ENCODE assay signal across 8 mouse cellular contexts in the genomic region with DNA sequence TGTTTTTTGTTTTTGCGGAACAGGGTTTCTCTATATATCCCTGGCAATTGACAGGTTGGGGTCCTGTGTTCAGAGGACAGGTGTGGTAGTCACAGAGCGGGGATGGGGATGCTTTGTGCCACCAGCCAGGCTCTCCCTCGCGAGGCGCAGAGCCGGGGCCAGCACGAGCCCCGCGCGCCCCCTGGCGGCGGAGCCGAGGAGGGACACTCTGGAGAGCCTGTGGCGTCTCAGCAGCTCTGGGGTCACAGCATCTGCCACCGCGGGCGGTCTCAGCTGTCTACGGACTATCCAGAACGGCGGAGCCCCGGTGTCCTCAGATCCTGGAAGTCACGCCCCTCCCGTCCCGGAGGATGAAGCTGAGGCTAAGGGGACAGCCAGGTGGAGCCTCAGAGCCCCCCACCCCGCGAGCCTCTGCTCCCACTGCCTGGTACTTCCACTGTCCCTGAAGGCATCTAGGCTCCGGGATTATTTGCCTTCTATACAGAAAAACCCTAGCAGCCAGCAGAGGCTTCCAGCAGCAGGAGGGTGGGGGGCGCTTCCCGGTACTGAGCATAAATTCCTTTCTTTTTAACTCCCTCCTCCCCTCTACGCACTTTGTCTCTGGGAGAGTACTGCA.
DNase-seq lines count a peak whose midpoint lies in the region; ATAC-seq and TF ChIP-seq lines count a peak whose summit lies in the region.

No protein-coding gene starts in this region.

- peak; percentile 92 for DNase-seq in ES-CJ7 (ENCODE audit: low read depth, low spot score)
- peak; percentile 53 for DNase-seq in c-Kit-positive CD71-positive TER-119-negative erythroid progenitor cells, embryonic 14.5 days (ENCODE audit: low read depth)
- peak; percentile 83 for DNase-seq in kidney, postnatal 14 days

- H3K9ac ChIP-seq in forebrain, embryonic 12.5 days: peak overlapping the region; percentile 30; the same call in 1 of the 2 replicates
- H3K9ac ChIP-seq in heart, embryonic 16.5 days (ENCODE audit: low read length): peak overlapping the region; percentile 50; the same call in 1 of the 2 replicates
- no peak overlapping the region for H3K9ac ChIP-seq in liver, embryonic 16.5 days (ENCODE audit: low read depth, low read length)
- no peak overlapping the region for H3K9ac ChIP-seq in neural tube, embryonic 12.5 days

- no peak overlapping the region for H3K27ac ChIP-seq in forebrain, embryonic 12.5 days
- no peak overlapping the region for H3K27ac ChIP-seq in heart, embryonic 16.5 days (ENCODE audit: low read length)
- no peak overlapping the region for H3K27ac ChIP-seq in liver, embryonic 16.5 days (ENCODE audit: low read length)
- no peak overlapping the region for H3K27ac ChIP-seq in neural tube, embryonic 12.5 days
- H3K27ac ChIP-seq in testis, adult 2 months (ENCODE audit: control insufficient read depth, insufficient read depth, low read depth, low read length): no peak overlapping the region

- TF ChIP-seq POLR2A in testis, adult 2 months (IDR thresholded peaks at IDR 0.05; ENCODE audit: control insufficient read depth, low read depth, low read length): peak; percentile 33; the same call in 1 of the 2 replicates

- H3K36me3 ChIP-seq in forebrain, embryonic 12.5 days (replicated peaks): no peaks in the 10 kb centered on the region
- no peaks in the 10 kb centered on the region for H3K36me3 ChIP-seq in heart, embryonic 16.5 days (ENCODE audit: control insufficient read depth, insufficient read depth)
- H3K36me3 ChIP-seq in liver, embryonic 16.5 days (ENCODE audit: control insufficient read depth, insufficient read depth): no peaks in the 10 kb centered on the region
- H3K36me3 ChIP-seq in neural tube, embryonic 12.5 days: no peaks in the 10 kb centered on the region
- no peaks in the 10 kb centered on the region for H3K36me3 ChIP-seq in testis, adult 2 months (ENCODE audit: control insufficient read depth, insufficient read depth, low read length)

- peak overlapping the region; percentile 20; the same call in 1 of the 2 replicates for H3K4me3 ChIP-seq in forebrain, embryonic 12.5 days (replicated peaks)
- H3K4me3 ChIP-seq in heart, embryonic 16.5 days (ENCODE audit: low read length): peak overlapping the region; percentile 29
- H3K4me3 ChIP-seq in liver, embryonic 16.5 days (ENCODE audit: low read depth, low read length): no peak overlapping the region
- H3K4me3 ChIP-seq in neural tube, embryonic 12.5 days: no peak overlapping the region
- H3K4me3 ChIP-seq in testis, adult 2 months (ENCODE audit: control insufficient read depth, low read depth, low read length): peak overlapping the region; percentile 49

- peak overlapping the region; percentile 52 for H3K4me2 ChIP-seq in forebrain, embryonic 12.5 days
- H3K4me2 ChIP-seq in heart, embryonic 16.5 days (ENCODE audit: low read depth, low read length): peak overlapping the region; percentile 58
- peak overlapping the region; percentile 35 for H3K4me2 ChIP-seq in liver, embryonic 16.5 days (ENCODE audit: low read depth, low read length)
- peak overlapping the region; percentile 50 for H3K4me2 ChIP-seq in neural tube, embryonic 12.5 days (replicated peaks)

- H3K27me3 ChIP-seq in forebrain, embryonic 12.5 days: 0 out of 2 replicates have a peak, but pooled peaks cover 3% of the 10 kb centered on the region
- H3K27me3 ChIP-seq in heart, embryonic 16.5 days (ENCODE audit: control insufficient read depth, insufficient read depth, low read length): no peaks in the 10 kb centered on the region
- H3K27me3 ChIP-seq in liver, embryonic 16.5 days (ENCODE audit: control insufficient read depth, insufficient read depth, low read depth, low read length): no peaks in the 10 kb centered on the region
- no peaks in the 10 kb centered on the region for H3K27me3 ChIP-seq in neural tube, embryonic 12.5 days (replicated peaks)
- H3K27me3 ChIP-seq in testis, adult 2 months (ENCODE audit: control insufficient read depth, insufficient read depth, low read length): no peaks in the 10 kb centered on the region

- H3K4me1 ChIP-seq in forebrain, embryonic 12.5 days: peaks cover 5% of the 10 kb centered on the region
- H3K4me1 ChIP-seq in heart, embryonic 16.5 days (ENCODE audit: control insufficient read depth, insufficient read depth, low read length): no peaks in the 10 kb centered on the region
- H3K4me1 ChIP-seq in liver, embryonic 16.5 days (ENCODE audit: control insufficient read depth, low read depth, low read length): no peaks in the 10 kb centered on the region; the same call in 1 of the 2 replicates
- peaks cover 3% of the 10 kb centered on the region; the same call in 1 of the 2 replicates for H3K4me1 ChIP-seq in neural tube, embryonic 12.5 days
- H3K4me1 ChIP-seq in testis, adult 2 months (ENCODE audit: control insufficient read depth, insufficient read depth, low read length): peaks cover 8% of the 10 kb centered on the region

- 7% methylated on average over 30 of the region's 30 CpGs for WGBS in forebrain, embryonic 12.5 days
- WGBS in heart, embryonic 16.5 days: 5% methylated on average over 30 of the region's 30 CpGs
- WGBS in liver, embryonic 16.5 days (ENCODE audit: insufficient replicate concordance): 6% methylated on average over 30 of the region's 30 CpGs
- WGBS in neural tube, embryonic 12.5 days: 7% methylated on average over 30 of the region's 30 CpGs

- peak; percentile 83 for ATAC-seq in forebrain, embryonic 12.5 days (ENCODE audit: low FRiP score)
- ATAC-seq in heart, embryonic 16.5 days (replicated peaks; ENCODE audit: extremely low read depth, insufficient read depth, low FRiP score): peak; percentile 60
- peak; percentile 69 for ATAC-seq in liver, embryonic 16.5 days (ENCODE audit: low read depth)
- ATAC-seq in neural tube, embryonic 12.5 days (ENCODE audit: low FRiP score, low read depth): peak; percentile 92

- peak; percentile 96 for TF ChIP-seq CTCF in testis, adult 2 months (IDR thresholded peaks at IDR 0.05; ENCODE audit: control insufficient read depth, insufficient read depth, insufficient replicate concordance, low read depth, low read length)

- H3K9me3 ChIP-seq in forebrain, embryonic 12.5 days: no peaks in the 10 kb centered on the region
- H3K9me3 ChIP-seq in heart, embryonic 16.5 days (replicated peaks; ENCODE audit: control insufficient read depth, low read length): peaks cover 3% of the 10 kb centered on the region; the same call in 1 of the 2 replicates
- H3K9me3 ChIP-seq in liver, embryonic 16.5 days (replicated peaks; ENCODE audit: control insufficient read depth, low read length): no peaks in the 10 kb centered on the region
- H3K9me3 ChIP-seq in neural tube, embryonic 12.5 days: no peaks in the 10 kb centered on the region

Comparison
In these comparisons a context has a peak if more than half of its experiments do, and no peak if none do; other contexts are left out.
1. H3K4me3 ChIP-seq: peak in forebrain, embryonic 12.5 days (single experiment), heart, embryonic 16.5 days (single experiment) and testis, adult 2 months (single experiment); none in liver, embryonic 16.5 days (single experiment) and neural tube, embryonic 12.5 days (single experiment).
2. H3K9ac ChIP-seq: peak in forebrain, embryonic 12.5 days (single experiment) and heart, embryonic 16.5 days (single experiment); none in liver, embryonic 16.5 days (single experiment) and neural tube, embryonic 12.5 days (single experiment).
3. Peak in every context shown above with its lines, with median percentiles within 50 percentile points of each other: DNase-seq, ATAC-seq and H3K4me2 ChIP-seq.